ENCODE assay signal across 7 mouse cellular contexts in the genomic region with DNA sequence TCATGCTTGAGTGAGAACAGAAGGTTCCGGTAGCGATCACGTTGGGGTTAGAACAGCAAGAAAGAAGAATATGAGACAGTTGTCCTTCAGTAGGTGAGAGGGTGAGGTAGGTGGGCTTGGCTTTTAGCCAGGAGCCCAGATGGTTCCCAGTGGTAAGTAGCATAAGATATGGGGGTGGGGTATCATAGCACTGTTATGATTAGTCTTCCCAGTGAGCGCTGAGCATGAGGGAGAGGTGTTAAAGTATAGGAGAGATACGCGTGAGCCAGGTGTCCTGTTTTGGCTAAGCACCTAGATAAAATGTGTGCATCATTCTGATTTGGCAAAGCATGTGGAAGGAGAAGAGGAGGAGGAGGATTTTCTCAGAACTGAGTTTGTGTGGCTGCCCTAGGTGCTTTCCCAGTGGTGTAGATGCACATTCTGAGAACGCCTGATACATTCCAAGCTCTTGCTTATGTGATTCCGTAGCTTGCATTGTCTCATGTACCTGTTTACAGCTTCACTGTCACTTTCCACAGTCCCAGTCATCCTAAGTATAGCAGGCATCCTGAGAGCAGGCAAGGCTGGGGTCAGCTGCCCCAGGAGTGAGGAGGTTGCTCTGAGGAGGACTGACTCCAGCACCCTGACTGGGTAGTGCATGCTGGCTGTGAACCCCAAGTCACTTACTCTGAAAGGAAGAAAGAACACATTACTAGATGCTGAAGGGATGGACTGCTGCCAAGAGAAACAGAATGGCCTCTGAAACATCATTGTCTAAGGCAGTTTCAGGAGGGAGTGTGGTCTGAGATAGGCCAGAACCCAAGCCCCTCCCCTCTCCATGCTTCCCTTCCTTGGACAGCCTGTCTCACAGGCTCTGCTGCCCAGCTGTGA. TPM values are rescaled to one million over a fixed set of nuclear protein-coding genes. Genes with fewer than 3 reads are reported as not detected.
A peak's percentile ranks its signal among the peaks of the same experiment; 100 is the strongest.
DNase-seq lines count a peak whose midpoint lies in the region; ATAC-seq and TF ChIP-seq lines count a peak whose summit lies in the region.

No protein-coding gene starts in this region.

- TF ChIP-seq POLR2A in kidney, adult 2 months (IDR thresholded peaks at IDR 0.05; ENCODE audit: low read depth, low read length) = no peak

- H3K36me3 ChIP-seq in midbrain, embryonic 14.5 days (ENCODE audit: control insufficient read depth, insufficient read depth, low read length) = peaks cover 64% of the 10 kb centered on the region
- H3K36me3 ChIP-seq in midbrain, embryonic 10.5 days = peaks cover 53% of the 10 kb centered on the region
- peaks cover 56% of the 10 kb centered on the region for H3K36me3 ChIP-seq in heart, embryonic 14.5 days (ENCODE audit: control insufficient read depth, insufficient read depth, low read length)
- H3K36me3 ChIP-seq in kidney, adult 2 months (ENCODE audit: control insufficient read depth, insufficient read depth, low read length) = peaks cover 1% of the 10 kb centered on the region

- 94% methylated on average over 8 of the region's 8 CpGs for WGBS in midbrain, embryonic 14.5 days
- WGBS in midbrain, embryonic 10.5 days = 94% methylated on average over 8 of the region's 8 CpGs
- WGBS in heart, embryonic 14.5 days = 49% methylated on average over 8 of the region's 8 CpGs
- 86% methylated on average over 8 of the region's 8 CpGs for WGBS in kidney, adult 2 months

- H3K27ac ChIP-seq in midbrain, embryonic 14.5 days (replicated peaks; ENCODE audit: low read depth, low read length) = no peak overlapping the region
- H3K27ac ChIP-seq in midbrain, embryonic 10.5 days (replicated peaks) = no peak overlapping the region
- peak overlapping the region; percentile 49 to 70 for H3K27ac ChIP-seq in heart, embryonic 14.5 days (replicated peaks in 1 of 2; ENCODE audit: control insufficient read depth in 1 of 2, insufficient read depth in 1 of 2, low read depth in 2 of 2, low read length in 2 of 2)
- H3K27ac ChIP-seq in kidney, adult 2 months (ENCODE audit: insufficient read depth, low read depth, low read length) = no peak overlapping the region

- no peaks in the 10 kb centered on the region for H3K27me3 ChIP-seq in midbrain, embryonic 14.5 days (ENCODE audit: control insufficient read depth, insufficient read depth, low read length)
- H3K27me3 ChIP-seq in midbrain, embryonic 10.5 days (ENCODE audit: low read depth, poor library complexity, severe bottlenecking) = no peaks in the 10 kb centered on the region
- H3K27me3 ChIP-seq in heart, embryonic 14.5 days (ENCODE audit: control insufficient read depth, insufficient read depth, low read length) = no peaks in the 10 kb centered on the region
- no peaks in the 10 kb centered on the region for H3K27me3 ChIP-seq in kidney, adult 2 months (replicated peaks; ENCODE audit: control insufficient read depth, insufficient read depth, low read length)

- TF ChIP-seq CTCF in kidney, adult 2 months (conservative IDR thresholded peaks at IDR 0.05; ENCODE audit: insufficient read depth, insufficient read length, low read depth, low read length) = no peak

- no peak overlapping the region for H3K4me2 ChIP-seq in midbrain, embryonic 14.5 days (ENCODE audit: low read length)
- no peak overlapping the region for H3K4me2 ChIP-seq in heart, embryonic 14.5 days (ENCODE audit: low read length)

- H3K9ac ChIP-seq in midbrain, embryonic 14.5 days (replicated peaks; ENCODE audit: low read length) = 0 out of 2 replicates have a peak overlapping the region, but pooled peaks have one; percentile 12
- H3K9ac ChIP-seq in heart, embryonic 14.5 days (ENCODE audit: low read length) = no peak overlapping the region

- peak; percentile 49 for DNase-seq in midbrain, embryonic 14.5 days
- no peak for DNase-seq in midbrain, embryonic 10.5 days (ENCODE audit: low spot score)
- peak; percentile 54 for DNase-seq in cerebellum, adult 9-11 months
- DNase-seq in adrenal gland, adult 8-10 months = no peak
- no peak for DNase-seq in kidney, adult 2 months

- no peak for ATAC-seq in midbrain, embryonic 14.5 days (ENCODE audit: low FRiP score, low TSS enrichment)
- ATAC-seq in heart, embryonic 14.5 days (ENCODE audit: insufficient number of reproducible peaks, insufficient read depth, low FRiP score, low read depth) = peak; percentile 85
- ATAC-seq in megakaryocyte-erythroid progenitor cell, adult 5-6 weeks (replicated peaks; ENCODE audit: low FRiP score, low TSS enrichment, poor library complexity, severe bottlenecking) = peak; percentile 56

- H3K4me1 ChIP-seq in midbrain, embryonic 14.5 days (ENCODE audit: control insufficient read depth, insufficient read depth, low read length) = no peaks in the 10 kb centered on the region
- H3K4me1 ChIP-seq in midbrain, embryonic 10.5 days = no peaks in the 10 kb centered on the region
- H3K4me1 ChIP-seq in heart, embryonic 14.5 days (ENCODE audit: control insufficient read depth in 2 of 2, insufficient read depth in 2 of 2, low read length in 2 of 2) = peaks cover 18 to 24% of the 10 kb centered on the region in 2 experiments
- no peaks in the 10 kb centered on the region for H3K4me1 ChIP-seq in kidney, adult 2 months (ENCODE audit: control insufficient read depth, insufficient read depth, low read length)

- no peaks in the 10 kb centered on the region for H3K9me3 ChIP-seq in midbrain, embryonic 14.5 days (ENCODE audit: control insufficient read depth, low read length)
- H3K9me3 ChIP-seq in midbrain, embryonic 10.5 days (replicated peaks) = no peaks in the 10 kb centered on the region
- no peaks in the 10 kb centered on the region for H3K9me3 ChIP-seq in heart, embryonic 14.5 days (ENCODE audit: control insufficient read depth, low read length)

- no peak overlapping the region for H3K4me3 ChIP-seq in midbrain, embryonic 14.5 days (replicated peaks; ENCODE audit: low read depth, low read length)
- H3K4me3 ChIP-seq in midbrain, embryonic 10.5 days = no peak overlapping the region
- H3K4me3 ChIP-seq in heart, embryonic 14.5 days (ENCODE audit: control insufficient read depth in 1 of 2, insufficient read depth in 1 of 2, low read depth in 1 of 2, low read length in 2 of 2) = no peak overlapping the region
- no peak overlapping the region for H3K4me3 ChIP-seq in kidney, adult 2 months (ENCODE audit: insufficient read depth, low read depth, low read length)

RNA-seq across cellular contexts. Expression of a gene that starts 24.5 kb away (rescaled TPM):
- 24.9 and 36.2 TPM in 2 replicates for polyA plus RNA-seq in midbrain, embryonic 14.5 days (2014; fragmentation: Nextera tagmentation; extraction: Ambion mirVana)
- polyA plus RNA-seq in midbrain, embryonic 10.5 days (2016; fragmentation: Nextera tagmentation; extraction: Ambion mirVana) = 0.23 and 0.29 TPM in 2 replicates
- 0.28 TPM in 1 of 2 replicates, not detected in the other for polyA plus RNA-seq in heart, embryonic 14.5 days (2014; fragmentation: Nextera tagmentation; extraction: Ambion mirVana)
- 1.4 and 5.6 TPM in 2 replicates for total RNA-seq in megakaryocyte-erythroid progenitor cell, adult 5-6 weeks (2014; fragmentation: Nextera tagmentation)
- 1.2 TPM in 2 replicates for total RNA-seq in megakaryocyte-erythroid progenitor cell, adult 5-6 weeks (2017)
- 1 to 10 TPM in 1 of 4 experiments, under 1 TPM in 3; 0.67 to 1.1 (median 0.82) TPM for total RNA-seq in adrenal gland, adult 8-10 months (2022)
- 0.11 and 0.24 TPM in 2 replicates for polyA plus RNA-seq in kidney, adult 2 months (2012; rRNA removed)

RNA-seq across cellular contexts. Expression of a gene that starts 30.6 kb away (rescaled TPM):
- polyA plus RNA-seq in midbrain, embryonic 14.5 days (2014; fragmentation: Nextera tagmentation; extraction: Ambion mirVana) = 58.7 and 72.4 TPM in 2 replicates
- polyA plus RNA-seq in midbrain, embryonic 10.5 days (2016; fragmentation: Nextera tagmentation; extraction: Ambion mirVana) = 22.2 and 29.7 TPM in 2 replicates
- polyA plus RNA-seq in heart, embryonic 14.5 days (2014; fragmentation: Nextera tagmentation; extraction: Ambion mirVana) = 39.1 and 39.2 TPM in 2 replicates
- 107 and 112 TPM in 2 replicates for total RNA-seq in megakaryocyte-erythroid progenitor cell, adult 5-6 weeks (2014; fragmentation: Nextera tagmentation)
- total RNA-seq in megakaryocyte-erythroid progenitor cell, adult 5-6 weeks (2017) = 94.5 and 98.9 TPM in 2 replicates
- total RNA-seq in adrenal gland, adult 8-10 months (2022) = 10 to 100 TPM; 71.4 to 99.2 (median 87.3) TPM
- polyA plus RNA-seq in kidney, adult 2 months (2012; rRNA removed) = 20.0 and 23.0 TPM in 2 replicates

Comparison
In these comparisons a context has a peak if more than half of its experiments do, and no peak if none do; other contexts are left out.
1. DNase-seq: peak in midbrain, embryonic 14.5 days (single experiment) and cerebellum, adult 9-11 months (single experiment); none in midbrain, embryonic 10.5 days (single experiment), adrenal gland, adult 8-10 months (single experiment) and kidney, adult 2 months (single experiment).
2. RNA of a gene that starts 24.5 kb away (polyA plus RNA-seq): 24.9 to 36.2 TPM in midbrain, embryonic 14.5 days; 0.23 to 0.29 TPM in midbrain, embryonic 10.5 days, 0.11 to 0.24 TPM in kidney, adult 2 months and 0.28 TPM in heart, embryonic 14.5 days; every median in the first group is over 10 times any median in the second.
3. H3K27ac ChIP-seq: peak in heart, embryonic 14.5 days (2 of 2); none in midbrain, embryonic 14.5 days (single experiment), midbrain, embryonic 10.5 days (single experiment) and kidney, adult 2 months (single experiment).